Mouse (Mus musculus) retina, postnatal 1 day (tissue): ENCODE measurements around the gene Cacna2d2.
"Not testable (repeated sequence)": the region's sequence is repeated elsewhere in the genome, so short reads cannot be mapped to it uniquely, and the experiment has no call there.

Experiments used
- DNase-seq: peaks from one replicate; pipeline ENCODE4 v3.0.0-alpha.2; 2012

The Cacna2d2 gene

GRCm38 (mm10) chr9:107556346-107556745 lies 156.9 kb downstream of the Cacna2d2 start:
- DNase-seq = no peak

- DNase-seq = peak; percentile 98
These were observed 163.7 kb downstream of the Cacna2d2 start, which contains the start of gene Tusc2 for GRCm38 (mm10) chr9:107563029-107563581. Gene Tusc2 (plus strand): TSS chr9:107563255.

- DNase-seq = not testable (repeated sequence)
These were observed 166.1 kb downstream of the Cacna2d2 start for GRCm38 (mm10) chr9:107565556-107565955.

- DNase-seq = peak; percentile 81
These were observed 166.8 kb downstream of the Cacna2d2 start for GRCm38 (mm10) chr9:107566041-107566709.

- no peak for DNase-seq
These were observed 167.4 kb downstream of the Cacna2d2 start for GRCm38 (mm10) chr9:107566855-107567254.

- no peak for DNase-seq
These were observed 168.4 kb downstream of the Cacna2d2 start, which contains the start of gene Hyal2 for GRCm38 (mm10) chr9:107567702-107568319. Gene Hyal2 (plus strand): TSS chr9:107567945.

GRCm38 (mm10) chr9:107568331-107569261 lies 169.2 kb downstream of the Cacna2d2 start:
- peak; percentile 93 for DNase-seq

GRCm38 (mm10) chr9:107569270-107569669 lies 169.9 kb downstream of the Cacna2d2 start:
- DNase-seq = no peak

- DNase-seq = no peak
These were observed 170.6 kb downstream of the Cacna2d2 start for GRCm38 (mm10) chr9:107570016-107570415.

- DNase-seq = no peak
These were observed 171.4 kb downstream of the Cacna2d2 start for GRCm38 (mm10) chr9:107570845-107571244.

GRCm38 (mm10) chr9:107571534-107572326 lies 172.3 kb downstream of the Cacna2d2 start:
- DNase-seq = no peak

- DNase-seq = no peak
These were observed 172.9 kb downstream of the Cacna2d2 start for GRCm38 (mm10) chr9:107572327-107572662.

- DNase-seq = not testable (repeated sequence)
These were observed 174.4 kb downstream of the Cacna2d2 start for GRCm38 (mm10) chr9:107573774-107574173.

- peak; percentile 17 for DNase-seq
These were observed 176.4 kb downstream of the Cacna2d2 start for GRCm38 (mm10) chr9:107575579-107576356.

GRCm38 (mm10) chr9:107576357-107577107 lies 177.1 kb downstream of the Cacna2d2 start, which contains the start of gene Hyal1:
Gene Hyal1 (plus strand): TSS chr9:107576927.
- DNase-seq = peak; percentile 89

GRCm38 (mm10) chr9:107577871-107578270 lies 178.5 kb downstream of the Cacna2d2 start:
- DNase-seq = no peak

- no peak for DNase-seq
These were observed 179.2 kb downstream of the Cacna2d2 start, which contains the start of gene Naa80 for GRCm38 (mm10) chr9:107578587-107578986. Gene Naa80 (plus strand): TSS chr9:107578887.
